Mouse (Mus musculus) intestine, embryonic 14.5 days (tissue): Measurements from ENCODE around the gene Uqcc1. TPM values are rescaled to one million over a fixed set of nuclear protein-coding genes. Genes with fewer than 3 reads are reported as not detected.
A peak's percentile ranks its signal among the peaks of the same experiment; 100 is the strongest.

Experiments
- ATAC-seq: fragments of 200-750 bp; cut with Nextera tagmentation; replicated peaks from 2 replicates; pipeline ENCODE4 v1.8.0; 2017; ENCODE audit warnings: low read depth, moderate number of reproducible peaks, moderate TSS enrichment, moderate library complexity; ENCODE audit not compliant: low FRiP score, low TSS enrichment
- DNase-seq: peaks from one replicate; pipeline ENCODE4 v3.0.0-alpha.2; 2018; ENCODE audit warnings: low spot score
- H3K27ac ChIP-seq: fragments of 300-500 bp; sonication (generic); 2 replicates; pipeline ENCODE4 v1.5.1; 2014; ENCODE audit warnings: low read depth, mild to moderate bottlenecking, control low read depth
- H3K27me3 ChIP-seq: fragments of 300-500 bp; sonication (generic); replicated peaks from 2 replicates; pipeline ENCODE4 v1.6.1; 2014; ENCODE audit warnings: low read length, control low read depth; ENCODE audit not compliant: control insufficient read depth, insufficient read depth
- H3K36me3 ChIP-seq: fragments of 300-500 bp; sonication (generic); 2 replicates; pipeline ENCODE4 v1.6.1; 2014; ENCODE audit warnings: low read length, control low read depth; ENCODE audit not compliant: control insufficient read depth, insufficient read depth
- H3K4me1 ChIP-seq: fragments of 300-500 bp; sonication (generic); replicated peaks from 2 replicates; pipeline ENCODE4 v1.6.1; 2014; ENCODE audit warnings: low read length, control low read depth, mixed read lengths; ENCODE audit not compliant: control insufficient read depth, insufficient read depth
- H3K4me2 ChIP-seq: fragments of 300-500 bp; sonication (generic); 2 replicates; pipeline ENCODE4 v1.6.1; 2014; ENCODE audit warnings: low read length
- H3K4me3 ChIP-seq: fragments of 300-500 bp; sonication (generic); 2 replicates; pipeline ENCODE4 v1.5.1; 2014; ENCODE audit warnings: low read depth, low read length, control low read depth, mixed read lengths
- H3K9ac ChIP-seq: fragments of 300-500 bp; sonication (generic); 2 replicates; pipeline ENCODE4 v1.6.1; 2014; ENCODE audit warnings: mild to moderate bottlenecking, low read length
- H3K9me3 ChIP-seq: fragments of 300-500 bp; sonication (generic); 2 replicates; pipeline ENCODE4 v1.6.1; 2016; ENCODE audit warnings: low read length, control low read depth; ENCODE audit not compliant: control insufficient read depth
- WGBS: fragments of 180-500 bp; shearing (Covaris S2); extraction: QIAGEN DNeasy Blood & Tissue Kit; methylation state at CpG from one replicate; pipeline ENCODE4 v1.1.7; 2014; 5-methylcytosine and 5-hydroxymethylcytosine counted together
- polyA plus RNA-seq: library from polyadenylated mRNA; unstranded; fragments of >200 nt; fragmentation: Nextera tagmentation; extraction: Ambion mirVana; gene quantifications from 2 replicates; pipeline ENCODE4 v1.2.1, GENCODE M21; 2014

The Uqcc1 gene
- polyA plus RNA-seq, 1 experiment from 2014 or later: 64.0 TPM

- no peaks in the 10 kb centered on the region for H3K27me3 ChIP-seq
- no peak overlapping the region for H3K9ac ChIP-seq
- no peaks in the 10 kb centered on the region; the same call in 1 of the 2 replicates for H3K4me1 ChIP-seq
- 81% methylated on average over 21 of the region's 21 CpGs for WGBS
- no peak overlapping the region for H3K4me3 ChIP-seq
- no peak for ATAC-seq
- H3K4me2 ChIP-seq: no peak overlapping the region
- no peak for DNase-seq
- no peak overlapping the region for H3K27ac ChIP-seq
- no peaks in the 10 kb centered on the region for H3K9me3 ChIP-seq
- H3K36me3 ChIP-seq: peaks cover 41% of the 10 kb centered on the region
Observed at GRCm38 (mm10) chr2:155878964-155879876, 50.9 kb downstream of the Uqcc1 start.

GRCm38 (mm10) chr2:155873636-155874035 is 56.5 kb downstream of the Uqcc1 start:
- Histone ChIP-seq H3K4me2 (peak overlapping the region; percentile 23; the same call in 1 of the 2 replicates), H3K4me1 (peaks cover 27% of the 10 kb centered on the region), H3K9me3 (no peaks in the 10 kb centered on the region), H3K27me3 (no peaks in the 10 kb centered on the region), H3K4me3 (no peak overlapping the region), H3K9ac (no peak overlapping the region), H3K36me3 (peaks cover 21% of the 10 kb centered on the region), H3K27ac (0 out of 2 replicates have a peak overlapping the region, but pooled peaks have one; percentile 16)
- ATAC-seq (no peak), DNase-seq (no peak)
- WGBS: 70% methylated on average over 6 of the region's 6 CpGs

GRCm38 (mm10) chr2:155872930-155873507 is 57.1 kb downstream of the Uqcc1 start:
- no peaks in the 10 kb centered on the region for H3K9me3 ChIP-seq
- WGBS: 34% methylated on average over 10 of the region's 10 CpGs

GRCm38 (mm10) chr2:155872486-155872885 is 57.6 kb downstream of the Uqcc1 start:
- Histone ChIP-seq H3K27me3 (no peaks in the 10 kb centered on the region), H3K36me3 (peaks cover 24% of the 10 kb centered on the region), H3K4me1 (peaks cover 27% of the 10 kb centered on the region), H3K27ac (no peak overlapping the region), H3K9me3 (no peaks in the 10 kb centered on the region), H3K4me3 (no peak overlapping the region), H3K9ac (no peak overlapping the region), H3K4me2 (no peak overlapping the region)
- no peak for DNase-seq
- 50% methylated on average over 8 of the region's 8 CpGs for WGBS
- no peak for ATAC-seq

More at GRCm38 (mm10) chr2:155872930-155873507, 57.1 kb downstream of the Uqcc1 start:
- Histone ChIP-seq H3K9ac (no peak overlapping the region), H3K36me3 (peaks cover 24% of the 10 kb centered on the region), H3K27ac (0 out of 2 replicates have a peak overlapping the region, but pooled peaks have one; percentile 16), H3K4me3 (no peak overlapping the region), H3K4me1 (peaks cover 27% of the 10 kb centered on the region), H3K27me3 (no peaks in the 10 kb centered on the region), H3K4me2 (peak overlapping the region; percentile 23; the same call in 1 of the 2 replicates)
- ATAC-seq (no peak), DNase-seq (no peak)

- WGBS: 64% methylated on average over 5 of the region's 5 CpGs
- H3K36me3 ChIP-seq: peaks cover 4% of the 10 kb centered on the region
- peaks cover 27% of the 10 kb centered on the region for H3K4me1 ChIP-seq
- no peak overlapping the region for H3K4me2 ChIP-seq
- H3K9me3 ChIP-seq: no peaks in the 10 kb centered on the region
- peak; percentile 82 for ATAC-seq
- no peaks in the 10 kb centered on the region for H3K27me3 ChIP-seq
- no peak for DNase-seq
- H3K27ac ChIP-seq: no peak overlapping the region
- no peak overlapping the region for H3K4me3 ChIP-seq
- H3K9ac ChIP-seq: no peak overlapping the region
Observed at GRCm38 (mm10) chr2:155869772-155870171, 60.3 kb downstream of the Uqcc1 start.

- ATAC-seq: no peak
- H3K27ac ChIP-seq: no peak overlapping the region
- H3K27me3 ChIP-seq: no peaks in the 10 kb centered on the region
- 96% methylated on average over 8 of the region's 8 CpGs for WGBS
- no peak overlapping the region for H3K4me2 ChIP-seq
- peaks cover 25% of the 10 kb centered on the region for H3K4me1 ChIP-seq
- H3K36me3 ChIP-seq: peaks cover 4% of the 10 kb centered on the region
- DNase-seq: no peak
- H3K9me3 ChIP-seq: no peaks in the 10 kb centered on the region
- H3K4me3 ChIP-seq: no peak overlapping the region
- H3K9ac ChIP-seq: no peak overlapping the region
Observed at GRCm38 (mm10) chr2:155868320-155868719, 61.8 kb downstream of the Uqcc1 start.

- H3K4me3 ChIP-seq: no peak overlapping the region
- H3K9me3 ChIP-seq: no peaks in the 10 kb centered on the region
- WGBS: 44% methylated on average over 11 of the region's 11 CpGs
- no peak overlapping the region for H3K27ac ChIP-seq
- no peaks in the 10 kb centered on the region for H3K27me3 ChIP-seq
- H3K9ac ChIP-seq: no peak overlapping the region
- no peak overlapping the region; the same call in 1 of the 2 replicates for H3K4me2 ChIP-seq
- H3K4me1 ChIP-seq: peaks cover 10% of the 10 kb centered on the region; the same call in 1 of the 2 replicates
- ATAC-seq: peak; percentile 36; the same call in 1 of the 2 replicates
- H3K36me3 ChIP-seq: peaks cover 4% of the 10 kb centered on the region
- DNase-seq: no peak
Observed at GRCm38 (mm10) chr2:155863301-155863867, 66.7 kb downstream of the Uqcc1 start.

GRCm38 (mm10) chr2:155862573-155863300 is 67.4 kb downstream of the Uqcc1 start:
- no peaks in the 10 kb centered on the region for H3K27me3 ChIP-seq
- DNase-seq: no peak
- 54% methylated on average over 13 of the region's 13 CpGs for WGBS
- H3K4me3 ChIP-seq: no peak overlapping the region
- H3K36me3 ChIP-seq: peaks cover 8% of the 10 kb centered on the region
- peaks cover 10% of the 10 kb centered on the region; the same call in 1 of the 2 replicates for H3K4me1 ChIP-seq
- H3K4me2 ChIP-seq: no peak overlapping the region; the same call in 1 of the 2 replicates
- ATAC-seq: peak; percentile 90
- no peak overlapping the region for H3K9ac ChIP-seq
- no peaks in the 10 kb centered on the region for H3K9me3 ChIP-seq
- H3K27ac ChIP-seq: no peak overlapping the region
